Mouse (Mus musculus) myocyte (in vitro differentiated cells): ENCODE data around the gene Dnah14.

Source experiments
- CEBPB ChIP-seq: IDR thresholded peaks from 2 replicates; pipeline ENCODE4 v1.6.1; 2011; ENCODE audit warnings: mild to moderate bottlenecking, moderate library complexity; ENCODE audit not compliant: poor library complexity, insufficient read depth, severe bottlenecking
- MAX ChIP-seq: IDR thresholded peaks from one replicate; pipeline ENCODE4 v1.6.1; 2011; ENCODE audit warnings: low read depth, mild to moderate bottlenecking, control low read depth
- POLR2A ChIP-seq: IDR thresholded peaks from one replicate; pipeline ENCODE4 v1.6.1; 2011; ENCODE audit warnings: low read depth, mild to moderate bottlenecking, control low read depth, moderate library complexity; ENCODE audit not compliant: insufficient read length
- TCF12 ChIP-seq: IDR thresholded peaks from one replicate; pipeline ENCODE4 v1.6.1; 2011; ENCODE audit warnings: mild to moderate bottlenecking, control low read depth; ENCODE audit not compliant: poor library complexity, insufficient read depth, severe bottlenecking
- TCF3 ChIP-seq: IDR thresholded peaks from one replicate; pipeline ENCODE4 v1.6.1; 2011; ENCODE audit warnings: low read depth, control low read depth; ENCODE audit not compliant: insufficient read length
- USF1 ChIP-seq: IDR thresholded peaks from one replicate; pipeline ENCODE4 v1.6.1; 2011; ENCODE audit warnings: low read depth, mild to moderate bottlenecking, control low read depth, moderate library complexity

DNA sequence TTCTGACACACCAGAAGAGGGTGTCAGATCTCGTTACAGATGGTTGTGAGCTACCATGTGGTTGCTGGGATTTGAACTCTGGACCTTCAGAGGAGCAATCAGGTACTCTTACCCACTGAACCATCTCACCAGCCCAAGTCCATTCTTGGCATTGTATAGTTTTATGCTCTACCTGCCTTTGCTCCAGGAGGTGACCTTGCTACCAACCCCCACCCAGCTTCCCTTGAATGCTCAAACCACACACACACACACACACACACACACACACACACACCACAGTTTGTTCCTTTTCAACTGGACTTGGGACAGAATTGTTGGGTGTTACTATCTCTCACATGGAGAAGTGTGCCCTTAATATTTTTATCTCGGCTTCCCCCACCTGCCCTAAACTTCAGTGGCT lies 280.0 kb downstream of the Dnah14 start:
- TF ChIP-seq MAX (no peak), USF1 (no peak), TCF12 (no peak), CEBPB (no peak), TCF3 (no peak), POLR2A (no peak)
